Mouse (Mus musculus): ENCODE data around the gene Dysf. TPM values are rescaled to one million over a fixed set of nuclear protein-coding genes. Genes with fewer than 3 reads are reported as not detected.

Gene Dysf
- polyA plus RNA-seq, 1 experiment: 21.9 TPM

- H3K4me1 ChIP-seq (ENCODE audit: control insufficient read depth, insufficient read depth, low read length): peaks cover 3% of the 10 kb centered on the region; the same call in 1 of the 2 replicates
- TF ChIP-seq CTCF (IDR thresholded peaks at IDR 0.05; ENCODE audit: insufficient read depth, low read length): no peak
- no peak for TF ChIP-seq POLR2A (IDR thresholded peaks at IDR 0.05; ENCODE audit: borderline replicate concordance, extremely low read depth, low read depth, low read length)
- H3K4me3 ChIP-seq (replicated peaks; ENCODE audit: extremely low read depth, low read depth, low read length): no peak overlapping the region
- no peak for DNase-seq
- WGBS: 48% methylated on average over 5 of the region's 5 CpGs
Measured at GRCm38 (mm10) chr6:84068236-84068635, 59.8 kb downstream of the Dysf start.

DNA sequence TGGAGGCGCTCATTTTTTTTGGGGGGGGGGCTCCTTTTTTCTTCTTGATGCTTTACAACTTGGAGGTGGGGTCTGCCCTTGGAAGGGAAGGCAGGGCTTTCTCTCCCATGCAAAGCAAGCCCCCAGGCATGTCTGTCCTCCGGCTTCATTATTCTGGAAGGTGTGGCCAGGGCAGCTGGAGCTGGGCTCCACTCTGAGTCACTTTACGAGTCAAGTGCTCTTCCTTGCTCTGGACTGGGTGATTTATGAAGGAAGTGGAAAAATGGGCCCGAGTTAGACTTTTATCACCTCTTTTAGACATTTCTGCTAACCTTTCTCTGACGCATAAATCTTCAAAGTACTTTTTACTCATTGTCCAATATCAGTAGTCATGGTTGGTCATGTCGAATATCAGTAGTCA is 61.9 kb downstream of the Dysf start:
- no peak for TF ChIP-seq CTCF (IDR thresholded peaks at IDR 0.05; ENCODE audit: insufficient read depth, low read length)
- no peak for TF ChIP-seq POLR2A (IDR thresholded peaks at IDR 0.05; ENCODE audit: borderline replicate concordance, extremely low read depth, low read depth, low read length)
- no peak for DNase-seq

DNA sequence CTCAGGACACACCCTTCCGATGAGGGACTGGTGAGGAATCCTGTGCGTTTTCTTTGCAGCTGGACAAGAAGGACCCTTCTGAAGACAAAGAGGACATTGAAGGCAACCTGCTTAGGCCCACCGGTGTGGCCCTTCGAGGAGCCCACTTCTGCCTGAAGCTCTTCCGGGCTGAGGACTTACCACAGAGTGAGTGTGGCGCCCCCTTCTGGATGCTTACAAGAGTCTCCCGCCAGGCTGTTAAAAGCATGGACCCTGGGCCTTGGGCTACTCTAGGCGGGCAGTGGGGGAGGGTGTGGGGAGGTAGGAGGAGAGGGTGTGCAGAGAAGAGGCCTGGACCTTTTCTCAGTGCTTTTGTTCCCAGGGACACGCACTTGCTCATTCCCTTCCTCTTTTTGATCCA is 64.2 kb downstream of the Dysf start:
- TF ChIP-seq CTCF (IDR thresholded peaks at IDR 0.05; ENCODE audit: insufficient read depth, low read length) (peak; percentile 6; the same call in 1 of the 2 replicates), POLR2A (IDR thresholded peaks at IDR 0.05; ENCODE audit: borderline replicate concordance, extremely low read depth, low read depth, low read length) (no peak)
- 58% methylated on average over 9 of the region's 9 CpGs for WGBS

More for the DNA sequence above, 61.9 kb downstream of the Dysf start:
- Histone ChIP-seq H3K4me1 (ENCODE audit: control insufficient read depth, insufficient read depth, low read length) (peaks cover 3% of the 10 kb centered on the region; the same call in 1 of the 2 replicates), H3K4me3 (replicated peaks; ENCODE audit: extremely low read depth, low read depth, low read length) (no peak overlapping the region)
- WGBS: 63% methylated on average over 6 of the region's 6 CpGs

GRCm38 (mm10) chr6:84078172-84078571 is 69.8 kb downstream of the Dysf start:
- no peak for DNase-seq
- no peak overlapping the region for H3K4me3 ChIP-seq (replicated peaks; ENCODE audit: extremely low read depth, low read depth, low read length)
- H3K4me1 ChIP-seq (ENCODE audit: control insufficient read depth, insufficient read depth, low read length): no peaks in the 10 kb centered on the region
- 58% methylated on average over 1 of the region's 1 CpGs for WGBS
- TF ChIP-seq CTCF (IDR thresholded peaks at IDR 0.05; ENCODE audit: insufficient read depth, low read length) (no peak), POLR2A (IDR thresholded peaks at IDR 0.05; ENCODE audit: borderline replicate concordance, extremely low read depth, low read depth, low read length) (no peak)

More for the DNA sequence above, 64.2 kb downstream of the Dysf start:
- Histone ChIP-seq H3K4me3 (replicated peaks; ENCODE audit: extremely low read depth, low read depth, low read length) (no peak overlapping the region), H3K4me1 (ENCODE audit: control insufficient read depth, insufficient read depth, low read length) (peaks cover 3% of the 10 kb centered on the region; the same call in 1 of the 2 replicates)
- no peak for DNase-seq

DNA sequence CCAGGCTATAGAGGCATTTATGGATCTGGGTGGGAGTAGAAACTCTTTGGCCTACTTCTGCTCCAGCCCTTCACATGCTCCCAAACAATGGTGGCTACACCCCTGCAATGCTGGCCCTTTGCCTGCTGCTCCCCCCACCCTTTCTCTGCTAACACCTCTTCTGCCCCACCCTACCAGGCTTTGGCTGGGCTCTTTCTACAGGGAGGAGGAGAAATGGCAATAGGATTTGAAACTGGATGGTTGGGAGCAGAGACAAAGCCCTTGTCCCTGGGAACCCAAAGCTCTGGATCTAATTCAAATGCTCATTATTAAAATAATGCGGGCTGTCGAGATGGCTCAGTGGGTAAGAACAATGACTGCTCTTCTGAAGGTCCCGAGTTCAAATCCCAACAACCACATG is 72.2 kb downstream of the Dysf start:
- no peak for DNase-seq
- no peak overlapping the region for H3K4me3 ChIP-seq (replicated peaks; ENCODE audit: extremely low read depth, low read depth, low read length)
- H3K4me1 ChIP-seq (ENCODE audit: control insufficient read depth, insufficient read depth, low read length): no peaks in the 10 kb centered on the region
- no peak for TF ChIP-seq CTCF (IDR thresholded peaks at IDR 0.05; ENCODE audit: insufficient read depth, low read length)
- TF ChIP-seq POLR2A (IDR thresholded peaks at IDR 0.05; ENCODE audit: borderline replicate concordance, extremely low read depth, low read depth, low read length): no peak
- WGBS: 88% methylated on average over 3 of the region's 3 CpGs

- DNase-seq: no peak
- H3K4me3 ChIP-seq (replicated peaks; ENCODE audit: extremely low read depth, low read depth, low read length): no peak overlapping the region
- WGBS: 63% methylated on average over 10 of the region's 10 CpGs
Measured at GRCm38 (mm10) chr6:84084757-84085156, 76.4 kb downstream of the Dysf start.

GRCm38 (mm10) chr6:84093473-84093872 is 85.1 kb downstream of the Dysf start:
- peak; percentile 75 for TF ChIP-seq CTCF (IDR thresholded peaks at IDR 0.05; ENCODE audit: insufficient read depth, low read length)
- TF ChIP-seq POLR2A (IDR thresholded peaks at IDR 0.05; ENCODE audit: borderline replicate concordance, extremely low read depth, low read depth, low read length): no peak
- no peak overlapping the region for H3K4me3 ChIP-seq (replicated peaks; ENCODE audit: extremely low read depth, low read depth, low read length)
- H3K4me1 ChIP-seq (ENCODE audit: control insufficient read depth, insufficient read depth, low read length): no peaks in the 10 kb centered on the region
- 31% methylated on average over 4 of the region's 4 CpGs for WGBS
- DNase-seq: no peak

More at GRCm38 (mm10) chr6:84084757-84085156, 76.4 kb downstream of the Dysf start:
- no peaks in the 10 kb centered on the region for H3K4me1 ChIP-seq (ENCODE audit: control insufficient read depth, insufficient read depth, low read length)
- TF ChIP-seq POLR2A (IDR thresholded peaks at IDR 0.05; ENCODE audit: borderline replicate concordance, extremely low read depth, low read depth, low read length): no peak
- no peak for TF ChIP-seq CTCF (IDR thresholded peaks at IDR 0.05; ENCODE audit: insufficient read depth, low read length)

DNA sequence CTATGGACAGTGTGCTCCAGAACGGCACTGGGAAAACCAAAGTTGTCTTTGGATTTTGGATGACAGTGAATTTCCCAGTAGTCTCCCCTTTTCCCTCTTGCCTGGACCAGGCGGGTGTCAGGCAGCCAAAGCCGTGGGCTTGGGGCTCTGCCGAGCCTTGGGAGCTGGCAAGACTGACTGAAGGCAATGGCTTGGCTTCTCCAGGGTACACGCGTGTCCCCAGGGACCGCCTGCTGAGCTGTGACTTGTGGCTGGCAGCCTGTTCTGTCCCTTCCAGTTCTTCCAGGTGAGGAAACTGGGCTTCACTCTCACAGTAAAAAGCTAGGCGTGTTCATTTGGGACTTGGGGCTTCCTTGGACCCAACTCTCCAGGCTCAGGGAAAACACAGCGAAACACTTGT is 86.1 kb downstream of the Dysf start:
- no peaks in the 10 kb centered on the region for H3K4me1 ChIP-seq (ENCODE audit: control insufficient read depth, insufficient read depth, low read length)
- 87% methylated on average over 9 of the region's 9 CpGs for WGBS
- TF ChIP-seq POLR2A (IDR thresholded peaks at IDR 0.05; ENCODE audit: borderline replicate concordance, extremely low read depth, low read depth, low read length) (no peak), CTCF (IDR thresholded peaks at IDR 0.05; ENCODE audit: insufficient read depth, low read length) (no peak)
- DNase-seq: no peak
- H3K4me3 ChIP-seq (replicated peaks; ENCODE audit: extremely low read depth, low read depth, low read length): no peak overlapping the region

DNA sequence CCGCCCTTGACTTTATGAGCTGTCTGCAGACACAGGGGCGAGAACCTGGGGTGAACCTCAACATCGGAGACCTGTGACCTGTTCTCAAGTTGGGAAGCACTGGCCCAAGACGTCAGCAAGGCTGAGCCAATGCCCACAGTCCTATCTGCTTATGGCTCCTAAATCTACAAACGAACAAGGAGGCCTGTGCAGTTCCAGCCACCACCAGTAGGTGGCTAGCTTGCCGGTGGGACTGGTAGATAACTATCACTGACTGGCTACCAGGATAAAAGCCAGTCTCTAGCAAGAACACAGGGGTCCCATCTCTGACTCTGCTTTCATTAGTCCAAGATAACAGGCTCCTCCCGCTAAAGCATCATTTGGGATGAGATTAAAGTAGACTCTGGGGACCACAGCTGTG is 86.6 kb downstream of the Dysf start:
- Histone ChIP-seq H3K4me3 (replicated peaks; ENCODE audit: extremely low read depth, low read depth, low read length) (no peak overlapping the region), H3K4me1 (ENCODE audit: control insufficient read depth, insufficient read depth, low read length) (no peaks in the 10 kb centered on the region)
- DNase-seq: peak; percentile 72
- WGBS: 29% methylated on average over 7 of the region's 7 CpGs
- TF ChIP-seq CTCF (IDR thresholded peaks at IDR 0.05; ENCODE audit: insufficient read depth, low read length) (peak; percentile 82), POLR2A (IDR thresholded peaks at IDR 0.05; ENCODE audit: borderline replicate concordance, extremely low read depth, low read depth, low read length) (no peak)

GRCm38 (mm10) chr6:84095882-84096281 is 87.5 kb downstream of the Dysf start:
- no peak for TF ChIP-seq POLR2A (IDR thresholded peaks at IDR 0.05; ENCODE audit: borderline replicate concordance, extremely low read depth, low read depth, low read length)
- TF ChIP-seq CTCF (IDR thresholded peaks at IDR 0.05; ENCODE audit: insufficient read depth, low read length): peak; percentile 65
- Histone ChIP-seq H3K4me3 (replicated peaks; ENCODE audit: extremely low read depth, low read depth, low read length) (no peak overlapping the region), H3K4me1 (ENCODE audit: control insufficient read depth, insufficient read depth, low read length) (no peaks in the 10 kb centered on the region)
- DNase-seq: no peak
- WGBS: 19% methylated on average over 7 of the region's 7 CpGs
